Mouse (Mus musculus) erythroblast, embryonic 14.5 days (primary cell): ENCODE results near the gene Rad51b.

Experiments used
- GATA1 ChIP-seq: IDR thresholded peaks from 2 replicates; pipeline ENCODE4 v1.6.1; 2012; ENCODE audit warnings: low read length, inconsistent platforms, mixed read lengths
- TAL1 ChIP-seq: IDR thresholded peaks from 3 replicates; pipeline ENCODE4 v1.6.1; 2012; ENCODE audit warnings: low read length, inconsistent platforms, mixed read lengths

DNA sequence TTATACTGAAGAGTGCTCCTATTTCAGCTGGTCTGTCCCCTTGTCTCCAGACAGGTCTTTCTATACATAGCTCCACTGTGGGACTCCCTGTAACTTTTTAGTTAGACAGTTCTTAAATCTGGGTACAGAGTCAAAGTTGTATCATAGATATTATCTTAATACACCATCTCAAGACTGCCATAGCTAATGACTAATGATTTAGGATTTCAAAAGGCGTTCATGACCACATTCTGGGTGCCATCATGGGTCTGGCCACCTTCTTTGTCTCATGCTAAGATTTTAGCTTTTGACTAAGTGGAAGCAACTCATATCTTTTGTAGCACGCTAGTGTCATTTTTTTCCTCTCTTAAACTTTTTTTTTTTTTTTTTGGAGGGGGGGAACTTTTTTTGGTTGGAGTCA is 300.3 kb downstream of the Rad51b start:
- no peak for TF ChIP-seq GATA1
- TF ChIP-seq TAL1: no peak
